Mouse (Mus musculus): Measurements from ENCODE around the gene Gm11444. TPM values are rescaled to one million over a fixed set of nuclear protein-coding genes. Genes with fewer than 3 reads are reported as not detected.

Gene Gm11444
- polyA plus RNA-seq, 1 experiment from 2014 or later: not detected

DNA sequence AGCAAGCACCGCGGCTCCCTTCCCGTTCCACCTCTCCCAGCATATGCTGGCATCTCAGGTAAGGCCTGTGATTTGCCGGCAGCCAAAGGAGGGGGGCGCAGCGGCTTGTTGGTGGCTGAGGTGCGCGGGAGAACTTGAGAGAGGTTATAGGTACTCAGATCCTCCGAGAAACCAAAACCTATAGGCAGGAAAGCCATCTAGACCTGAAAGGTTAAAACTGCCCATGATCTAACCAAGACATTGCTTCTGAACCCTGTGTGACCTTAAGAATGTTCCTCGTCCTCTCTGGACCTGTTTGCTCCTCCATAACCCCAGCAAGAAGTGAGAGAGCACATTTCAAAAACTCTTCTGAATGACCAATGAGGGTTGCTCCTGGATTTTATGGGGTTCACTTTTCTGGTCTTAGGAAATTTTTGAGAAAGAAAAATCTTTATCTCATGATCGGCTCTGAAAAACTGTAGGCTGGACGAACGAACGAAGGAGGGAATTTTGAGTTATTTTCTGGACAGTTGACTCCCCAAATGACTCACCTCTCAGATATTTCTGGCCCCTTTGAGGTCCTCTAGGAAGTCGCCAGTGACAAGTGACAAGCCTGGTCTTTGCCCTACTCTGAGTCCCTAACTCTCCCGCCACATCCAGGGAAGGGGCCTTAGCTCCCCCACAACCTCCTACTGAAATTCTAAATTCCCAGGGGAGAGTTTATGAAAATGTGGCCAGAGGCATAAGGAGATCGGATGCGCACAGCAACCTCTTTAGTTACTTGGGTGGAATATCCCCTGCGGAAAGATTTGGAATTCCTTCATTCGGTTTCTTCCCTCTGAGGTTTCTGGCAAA is 11.5 kb downstream of the Gm11444 start:
- no peaks in the 10 kb centered on the region for H3K36me3 ChIP-seq
- H3K4me3 ChIP-seq: peak overlapping the region; percentile 42
- no peak for ATAC-seq (ENCODE audit: low read depth)
- no peak overlapping the region for H3K27ac ChIP-seq (replicated peaks)
- peaks cover 46% of the 10 kb centered on the region for H3K4me1 ChIP-seq (replicated peaks)
- WGBS: 6% methylated on average over 20 of the region's 20 CpGs
- peak overlapping the region; percentile 60 for H3K4me2 ChIP-seq
- H3K9ac ChIP-seq: peak overlapping the region; percentile 63
- H3K27me3 ChIP-seq: peaks cover 99% of the 10 kb centered on the region
- no peaks in the 10 kb centered on the region for H3K9me3 ChIP-seq

- Histone ChIP-seq H3K9ac (peak overlapping the region; percentile 63), H3K4me1 (replicated peaks) (peaks cover 44% of the 10 kb centered on the region), H3K4me2 (peak overlapping the region; percentile 60), H3K27me3 (peaks cover 97% of the 10 kb centered on the region), H3K4me3 (peak overlapping the region; percentile 42), H3K36me3 (no peaks in the 10 kb centered on the region), H3K9me3 (no peaks in the 10 kb centered on the region), H3K27ac (replicated peaks) (no peak overlapping the region)
- ATAC-seq (ENCODE audit: low read depth): no peak
- WGBS: under 1% methylated on average over 67 of the region's 67 CpGs
These were observed 12.3 kb downstream of the Gm11444 start for GRCm38 (mm10) chr11:85837648-85838423.

- Histone ChIP-seq H3K27me3 (peaks cover 97% of the 10 kb centered on the region), H3K4me1 (replicated peaks) (peaks cover 45% of the 10 kb centered on the region), H3K4me2 (peak overlapping the region; percentile 60), H3K27ac (replicated peaks) (no peak overlapping the region), H3K9ac (peak overlapping the region; percentile 63), H3K4me3 (peak overlapping the region; percentile 42), H3K9me3 (no peaks in the 10 kb centered on the region), H3K36me3 (no peaks in the 10 kb centered on the region)
- no peak for ATAC-seq (ENCODE audit: low read depth)
- WGBS: 2% methylated on average over 18 of the region's 18 CpGs
These were observed 12.9 kb downstream of the Gm11444 start for GRCm38 (mm10) chr11:85837291-85837647.

DNA sequence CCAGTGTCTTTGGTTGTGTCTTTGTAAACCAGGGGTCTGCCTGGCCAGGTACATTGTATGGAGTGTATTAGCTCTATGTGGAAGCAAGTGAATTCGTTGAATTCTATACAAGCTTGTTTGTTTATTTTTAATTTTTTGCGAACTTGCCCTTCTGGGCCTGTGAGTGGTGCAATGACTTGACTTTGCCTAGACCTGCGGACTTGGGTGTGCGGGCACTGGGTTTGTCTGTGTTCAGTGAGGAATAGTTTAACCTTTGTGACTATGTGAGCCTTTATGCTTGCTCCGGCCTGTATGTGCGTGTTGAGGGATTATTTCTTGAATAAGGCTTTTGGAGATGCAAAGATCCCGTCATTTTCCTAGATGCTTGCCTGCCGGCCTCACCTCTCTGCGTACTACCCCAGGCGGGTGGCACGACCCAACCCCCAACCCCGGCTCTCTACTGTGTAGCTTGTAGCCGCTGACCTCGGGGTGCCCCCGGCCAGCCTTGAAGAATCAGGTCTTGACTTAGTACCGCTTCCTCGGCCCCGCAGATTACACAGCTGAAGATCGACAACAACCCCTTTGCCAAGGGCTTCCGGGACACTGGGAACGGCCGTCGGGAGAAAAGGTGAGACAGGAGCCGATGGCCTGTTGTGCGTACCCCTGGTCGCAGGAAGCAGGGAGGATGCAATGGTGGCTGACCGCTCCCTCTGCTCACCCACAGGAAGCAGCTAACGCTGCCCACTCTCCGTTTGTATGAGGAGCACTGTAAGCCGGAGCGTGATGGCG is 13.4 kb downstream of the Gm11444 start:
- ATAC-seq (ENCODE audit: low read depth): no peak
- H3K27me3 ChIP-seq: peaks cover 97% of the 10 kb centered on the region
- peak overlapping the region; percentile 42 for H3K4me3 ChIP-seq
- peak overlapping the region; percentile 38 for H3K9ac ChIP-seq
- no peaks in the 10 kb centered on the region for H3K36me3 ChIP-seq
- no peaks in the 10 kb centered on the region for H3K9me3 ChIP-seq
- WGBS: 2% methylated on average over 32 of the region's 32 CpGs
- peaks cover 48% of the 10 kb centered on the region for H3K4me1 ChIP-seq (replicated peaks)
- no peak overlapping the region for H3K27ac ChIP-seq (replicated peaks)
- H3K4me2 ChIP-seq: peak overlapping the region; percentile 60

GRCm38 (mm10) chr11:85835753-85836522 is 14.2 kb downstream of the Gm11444 start:
- Histone ChIP-seq H3K27ac (replicated peaks) (no peak overlapping the region), H3K9ac (peak overlapping the region; percentile 71; the same call in 1 of the 2 replicates), H3K4me3 (peak overlapping the region; percentile 42), H3K4me2 (peak overlapping the region; percentile 60), H3K27me3 (peaks cover 97% of the 10 kb centered on the region), H3K4me1 (replicated peaks) (peaks cover 46% of the 10 kb centered on the region), H3K36me3 (no peaks in the 10 kb centered on the region), H3K9me3 (no peaks in the 10 kb centered on the region)
- no peak for ATAC-seq (ENCODE audit: low read depth)
- 4% methylated on average over 16 of the region's 16 CpGs for WGBS

- H3K9ac ChIP-seq: peak overlapping the region; percentile 71
- H3K4me3 ChIP-seq: peak overlapping the region; percentile 42
- H3K4me1 ChIP-seq (replicated peaks): peaks cover 46% of the 10 kb centered on the region
- H3K4me2 ChIP-seq: peak overlapping the region; percentile 60
- WGBS: 5% methylated on average over 9 of the region's 9 CpGs
- no peaks in the 10 kb centered on the region for H3K36me3 ChIP-seq
- H3K9me3 ChIP-seq: no peaks in the 10 kb centered on the region
- ATAC-seq (ENCODE audit: low read depth): no peak
- H3K27me3 ChIP-seq: peaks cover 97% of the 10 kb centered on the region
- no peak overlapping the region for H3K27ac ChIP-seq (replicated peaks)
These were observed 15.0 kb downstream of the Gm11444 start for GRCm38 (mm10) chr11:85835001-85835752.

- peaks cover 97% of the 10 kb centered on the region for H3K27me3 ChIP-seq
- no peak for ATAC-seq (ENCODE audit: low read depth)
- peak overlapping the region; percentile 60 for H3K4me2 ChIP-seq
- no peaks in the 10 kb centered on the region for H3K36me3 ChIP-seq
- no peak overlapping the region for H3K27ac ChIP-seq (replicated peaks)
- 4% methylated on average over 17 of the region's 17 CpGs for WGBS
- H3K9me3 ChIP-seq: no peaks in the 10 kb centered on the region
- peak overlapping the region; percentile 42 for H3K4me3 ChIP-seq
- peaks cover 53% of the 10 kb centered on the region for H3K4me1 ChIP-seq (replicated peaks)
- peak overlapping the region; percentile 71 for H3K9ac ChIP-seq
These were observed 15.7 kb downstream of the Gm11444 start for GRCm38 (mm10) chr11:85834386-85834931.

- Histone ChIP-seq H3K27me3 (peaks cover 97% of the 10 kb centered on the region), H3K4me1 (replicated peaks) (peaks cover 57% of the 10 kb centered on the region), H3K4me3 (peak overlapping the region; percentile 42), H3K4me2 (peak overlapping the region; percentile 60), H3K36me3 (no peaks in the 10 kb centered on the region), H3K9ac (peak overlapping the region; percentile 71), H3K27ac (replicated peaks) (no peak overlapping the region), H3K9me3 (no peaks in the 10 kb centered on the region)
- 3% methylated on average over 11 of the region's 11 CpGs for WGBS
- no peak for ATAC-seq (ENCODE audit: low read depth)
These were observed 16.3 kb downstream of the Gm11444 start for GRCm38 (mm10) chr11:85833761-85834385.

- ATAC-seq (ENCODE audit: low read depth): peak; percentile 2; the same call in 1 of the 2 replicates
- Histone ChIP-seq H3K9ac (peak overlapping the region; percentile 71), H3K27ac (replicated peaks) (peak overlapping the region; percentile 52), H3K4me3 (peak overlapping the region; percentile 42), H3K9me3 (no peaks in the 10 kb centered on the region), H3K27me3 (peaks cover 97% of the 10 kb centered on the region), H3K36me3 (no peaks in the 10 kb centered on the region), H3K4me2 (peak overlapping the region; percentile 60), H3K4me1 (replicated peaks) (peaks cover 53% of the 10 kb centered on the region)
- under 1% methylated on average over 42 of the region's 54 CpGs for WGBS
These were observed 17.0 kb downstream of the Gm11444 start for GRCm38 (mm10) chr11:85833081-85833521.

DNA sequence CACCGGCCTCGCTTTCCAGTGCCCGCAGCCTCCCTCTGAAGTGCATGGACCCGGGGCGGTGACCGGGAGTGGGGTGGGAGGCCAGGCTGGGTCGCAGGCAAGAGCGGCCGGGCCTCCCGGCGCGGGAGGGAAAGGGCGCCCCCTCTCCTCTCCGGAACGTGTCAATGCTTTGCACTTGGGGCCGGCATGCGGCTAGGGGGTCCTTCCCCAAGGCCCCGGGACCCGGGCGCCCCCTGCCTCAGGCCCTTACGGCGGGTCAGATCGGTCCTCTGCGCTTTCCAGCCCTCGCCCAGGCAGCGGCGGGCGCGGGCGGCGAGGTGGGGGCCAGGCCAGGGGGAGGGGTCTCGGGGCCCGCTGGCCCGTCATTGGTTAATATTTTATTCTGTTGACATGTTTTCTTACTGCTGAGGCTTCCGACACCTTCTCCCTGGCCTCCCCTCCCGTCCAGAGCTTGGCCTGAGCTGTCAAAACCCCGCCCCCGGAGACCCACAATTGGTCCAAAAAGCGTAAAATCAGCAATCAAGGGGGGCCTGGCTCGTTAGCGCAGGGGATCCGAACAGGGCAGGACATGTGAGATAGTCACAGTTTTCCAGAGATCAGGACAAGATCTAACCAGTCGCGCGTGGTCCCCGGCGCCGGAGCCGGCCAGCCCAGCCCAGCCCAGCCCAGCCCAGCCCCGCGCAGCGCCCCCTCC is 17.8 kb downstream of the Gm11444 start, which contains the start of gene Tbx2:
TSS of gene Tbx2 (plus strand) at position 321 of the 694 bp plus-strand sequence.
- WGBS: under 1% methylated on average over 50 of the region's 52 CpGs
- H3K27me3 ChIP-seq: peaks cover 97% of the 10 kb centered on the region
- peak within 1 kb of the TSS; percentile 71 for H3K9ac ChIP-seq
- H3K36me3 ChIP-seq: no peaks in the 10 kb centered on the region
- ATAC-seq (ENCODE audit: low read depth): peak; percentile 77
- peak within 1 kb of the TSS; percentile 42 for H3K4me3 ChIP-seq
- peak within 1 kb of the TSS; percentile 60 for H3K4me2 ChIP-seq
- H3K27ac ChIP-seq (replicated peaks): peak within 1 kb of the TSS; percentile 52
- H3K9me3 ChIP-seq: no peaks in the 10 kb centered on the region
- H3K4me1 ChIP-seq (replicated peaks): peaks cover 50% of the 10 kb centered on the region
